Mouse (Mus musculus) intestine, postnatal 0 days (tissue): ENCODE results near the gene Spryd3. TPM values are rescaled to one million over a fixed set of nuclear protein-coding genes. Genes with fewer than 3 reads are reported as not detected.
A peak's percentile ranks its signal among the peaks of the same experiment; 100 is the strongest.

ENCODE experiments used
- ATAC-seq: fragments of 200-750 bp; cut with Nextera tagmentation; 2 replicates; pipeline ENCODE4 v1.8.0; 2017; ENCODE audit warnings: mild to moderate bottlenecking, moderate TSS enrichment, moderate library complexity
- H3K27ac ChIP-seq: fragments of 300-500 bp; sonication (generic); 2 replicates; pipeline ENCODE4 v1.5.1; 2014; ENCODE audit warnings: mild to moderate bottlenecking, low read depth, low read length, moderate library complexity
- H3K27me3 ChIP-seq: fragments of 300-500 bp; sonication (generic); replicated peaks from 2 replicates; pipeline ENCODE4 v1.6.1; 2014; ENCODE audit warnings: low read length, mixed read lengths; ENCODE audit not compliant: control insufficient read depth, insufficient read depth
- H3K36me3 ChIP-seq: fragments of 300-500 bp; sonication (generic); 2 replicates; pipeline ENCODE4 v1.6.1; 2014; ENCODE audit warnings: mild to moderate bottlenecking, moderate library complexity; ENCODE audit not compliant: control insufficient read depth, insufficient read depth
- H3K4me1 ChIP-seq: fragments of 300-500 bp; sonication (generic); replicated peaks from 2 replicates; pipeline ENCODE4 v1.6.1; 2014; ENCODE audit warnings: antibody characterized with exemption, low read length, mixed read lengths; ENCODE audit not compliant: control insufficient read depth, insufficient read depth
- H3K4me2 ChIP-seq: fragments of 300-500 bp; sonication (generic); replicated peaks from 2 replicates; pipeline ENCODE4 v1.6.1; 2014; ENCODE audit warnings: low read depth, mild to moderate bottlenecking, moderate library complexity
- H3K4me3 ChIP-seq: fragments of 300-500 bp; sonication (generic); 2 replicates; pipeline ENCODE4 v1.5.1; 2014; ENCODE audit warnings: low read depth, low read length
- H3K9ac ChIP-seq: fragments of 300-500 bp; sonication (generic); 2 replicates; pipeline ENCODE4 v1.6.1; 2014; ENCODE audit warnings: mild to moderate bottlenecking, low read depth, low read length
- H3K9me3 ChIP-seq: fragments of 300-500 bp; sonication (generic); 2 replicates; pipeline ENCODE4 v1.6.1; 2016; ENCODE audit warnings: mixed run types; ENCODE audit not compliant: control insufficient read depth
- CTCF ChIP-seq: sonication (generic); IDR thresholded peaks from 2 replicates; pipeline ENCODE4 v1.5.1; 2016; ENCODE audit warnings: low read depth, mild to moderate bottlenecking, control low read depth, antibody characterized with exemption, moderate library complexity
- whole genome bisulfite sequencing: fragments of 180-500 bp; shearing (Covaris S2); extraction: QIAGEN DNeasy Blood & Tissue Kit; methylation state at CpG from one replicate; pipeline ENCODE4 v1.1.7; 2014; 5-methylcytosine and 5-hydroxymethylcytosine counted together
- polyA plus RNA-seq: library from polyadenylated mRNA; unstranded; fragments of >200 nt; fragmentation: Nextera tagmentation; extraction: Ambion mirVana; gene quantifications from 2 replicates; pipeline ENCODE4 v1.2.1, GENCODE M21; 2015

Spryd3 gene
- polyA plus RNA-seq, 1 experiment from 2014 or later, result 26.3 TPM

- Histone ChIP-seq H3K36me3 (peaks cover 5% of the 10 kb centered on the region; the same call in 1 of the 2 replicates), H3K4me2 (no peak overlapping the region), H3K9me3 (no peaks in the 10 kb centered on the region), H3K4me3 (no peak overlapping the region), H3K9ac (no peak overlapping the region), H3K27ac (no peak overlapping the region), H3K27me3 (no peaks in the 10 kb centered on the region), H3K4me1 (no peaks in the 10 kb centered on the region)
- ATAC-seq, result no peak
- TF ChIP-seq CTCF, result no peak
- 51% methylated on average over 7 of the region's 7 CpGs for WGBS
These were observed 40.7 kb upstream of the Spryd3 start for GRCm38 (mm10) chr15:102176571-102177316.

- no peaks in the 10 kb centered on the region for H3K9me3 ChIP-seq
- WGBS, result 89% methylated on average over 16 of the region's 16 CpGs
- H3K27me3 ChIP-seq, result no peaks in the 10 kb centered on the region
- no peak overlapping the region for H3K9ac ChIP-seq
- TF ChIP-seq CTCF, result no peak
- H3K27ac ChIP-seq, result no peak overlapping the region
- H3K4me1 ChIP-seq, result no peaks in the 10 kb centered on the region
- peaks cover 5% of the 10 kb centered on the region; the same call in 1 of the 2 replicates for H3K36me3 ChIP-seq
- no peak overlapping the region for H3K4me2 ChIP-seq
- no peak overlapping the region for H3K4me3 ChIP-seq
- ATAC-seq, result no peak
These were observed 39.8 kb upstream of the Spryd3 start for GRCm38 (mm10) chr15:102175736-102176319.

GRCm38 (mm10) chr15:102173581-102173980 lies 37.5 kb upstream of the Spryd3 start:
- Histone ChIP-seq H3K9me3 (no peaks in the 10 kb centered on the region), H3K4me1 (no peaks in the 10 kb centered on the region), H3K4me3 (no peak overlapping the region), H3K27me3 (no peaks in the 10 kb centered on the region), H3K27ac (no peak overlapping the region), H3K36me3 (peaks cover 5% of the 10 kb centered on the region; the same call in 1 of the 2 replicates), H3K4me2 (no peak overlapping the region), H3K9ac (no peak overlapping the region)
- 46% methylated on average over 3 of the region's 3 CpGs for WGBS
- ATAC-seq, result peak; percentile 46; the same call in 1 of the 2 replicates
- no peak for TF ChIP-seq CTCF

- Histone ChIP-seq H3K4me1 (no peaks in the 10 kb centered on the region), H3K27me3 (no peaks in the 10 kb centered on the region), H3K9me3 (no peaks in the 10 kb centered on the region), H3K36me3 (no peaks in the 10 kb centered on the region), H3K4me3 (no peak overlapping the region), H3K9ac (no peak overlapping the region), H3K27ac (no peak overlapping the region), H3K4me2 (no peak overlapping the region)
- no peak for ATAC-seq
- TF ChIP-seq CTCF, result no peak
- 59% methylated on average over 2 of the region's 2 CpGs for WGBS
These were observed 33.0 kb upstream of the Spryd3 start for GRCm38 (mm10) chr15:102169064-102169463.

GRCm38 (mm10) chr15:102167620-102168021 lies 31.6 kb upstream of the Spryd3 start:
- no peak for TF ChIP-seq CTCF
- Histone ChIP-seq H3K4me2 (no peak overlapping the region), H3K9ac (no peak overlapping the region), H3K9me3 (no peaks in the 10 kb centered on the region), H3K27me3 (no peaks in the 10 kb centered on the region), H3K4me3 (no peak overlapping the region), H3K27ac (no peak overlapping the region), H3K4me1 (no peaks in the 10 kb centered on the region), H3K36me3 (no peaks in the 10 kb centered on the region; the same call in 1 of the 2 replicates)
- WGBS, result 54% methylated on average over 6 of the region's 6 CpGs
- peak; percentile 25; the same call in 1 of the 2 replicates for ATAC-seq

- no peak for TF ChIP-seq CTCF
- no peak overlapping the region for H3K9ac ChIP-seq
- H3K4me1 ChIP-seq, result no peaks in the 10 kb centered on the region
- no peak overlapping the region for H3K27ac ChIP-seq
- no peaks in the 10 kb centered on the region for H3K9me3 ChIP-seq
- 46% methylated on average over 6 of the region's 6 CpGs for WGBS
- peaks cover 1% of the 10 kb centered on the region; the same call in 1 of the 2 replicates for H3K36me3 ChIP-seq
- no peak for ATAC-seq
- H3K4me2 ChIP-seq, result no peak overlapping the region
- H3K27me3 ChIP-seq, result no peaks in the 10 kb centered on the region
- H3K4me3 ChIP-seq, result no peak overlapping the region
These were observed 29.6 kb upstream of the Spryd3 start for GRCm38 (mm10) chr15:102165468-102166100.
